Mouse (Mus musculus) CH12.LX (cell line): ENCODE results near the gene Ugt1a8. TPM values are rescaled to one million over a fixed set of nuclear protein-coding genes. Genes with fewer than 3 reads are reported as not detected.
"Not testable (repeated sequence)": the region's sequence is repeated elsewhere in the genome, so short reads cannot be mapped to it uniquely, and the experiment has no call there.

Experiments
- DNase-seq: peaks from one replicate; pipeline ENCODE4 v3.0.0-alpha.2; 2013; ENCODE audit errors: extremely low read depth
- H3K27ac ChIP-seq: 2 replicates; pipeline ENCODE4 v1.5.1; 2012; ENCODE audit warnings: low read depth, mild to moderate bottlenecking, control low read depth, moderate library complexity; ENCODE audit not compliant: insufficient read depth
- H3K27me3 ChIP-seq: replicated peaks from 2 replicates; pipeline ENCODE3; 2012; ENCODE audit warnings: inconsistent platforms
- H3K36me3 ChIP-seq, 2 experiments: replicated peaks in 1 of 2; 2 replicates each; pipeline versions ENCODE3 to v1.6.1; 2012; ENCODE audit warnings: inconsistent platforms in 1 of 2, low read length in 1 of 2, mild to moderate bottlenecking in 1 of 2, mixed read lengths in 1 of 2, moderate library complexity in 1 of 2; ENCODE audit not compliant: control insufficient read depth in 1 of 2, insufficient read depth in 1 of 2
- H3K4me1 ChIP-seq, 2 experiments: 2 replicates each; pipeline ENCODE4 v1.6.1; 2012; ENCODE audit warnings: inconsistent platforms in 1 of 2, moderate library complexity in 1 of 2; ENCODE audit not compliant: insufficient read depth in 2 of 2, control insufficient read depth in 1 of 2
- H3K4me2 ChIP-seq: 2 replicates; pipeline ENCODE4 v1.6.1; 2012; ENCODE audit warnings: low read depth, mild to moderate bottlenecking, control low read depth; ENCODE audit not compliant: poor library complexity, insufficient read depth, severe bottlenecking
- H3K4me3 ChIP-seq, 3 experiments: fragments of 150-350 bp in 1 of 3; sonication (generic) in 1 of 3; replicated peaks in 1 of 3; 2 replicates each; pipeline versions ENCODE3 to v1.5.1; 2011 to 2012; ENCODE audit warnings: low read depth in 2 of 3, low read length in 2 of 3, mild to moderate bottlenecking in 2 of 3, moderate library complexity in 2 of 3, control low read depth in 1 of 3, improper control_type of control experiment in 1 of 3, inconsistent platforms in 1 of 3, mixed read lengths in 1 of 3; ENCODE audit not compliant: poor library complexity in 1 of 3
- H3K79me2 ChIP-seq: replicated peaks from 2 replicates; pipeline ENCODE4 v1.6.1; 2012; ENCODE audit warnings: mild to moderate bottlenecking, moderate library complexity; ENCODE audit not compliant: control insufficient read depth, poor library complexity, insufficient read depth, severe bottlenecking; ENCODE audit errors: extremely low read depth
- H3K9ac ChIP-seq: 2 replicates; pipeline ENCODE4 v1.6.1; 2012; ENCODE audit warnings: low read depth, mild to moderate bottlenecking, control low read depth, moderate library complexity; ENCODE audit not compliant: insufficient read depth
- H3K9me3 ChIP-seq: replicated peaks from 2 replicates; pipeline ENCODE3; 2012; ENCODE audit warnings: low read length, inconsistent platforms, mixed read lengths
- BHLHE40 ChIP-seq: IDR thresholded peaks from 2 replicates; pipeline ENCODE4 v1.6.1; 2011; ENCODE audit warnings: mild to moderate bottlenecking, low read depth, low read length, improper control_type of control experiment
- CHD2 ChIP-seq: IDR thresholded peaks from 2 replicates; pipeline ENCODE4 v1.6.1; 2011; ENCODE audit warnings: low read length, improper control_type of control experiment
- E2F4 ChIP-seq: IDR thresholded peaks from 2 replicates; pipeline ENCODE4 v1.6.1; 2011; ENCODE audit warnings: low read depth, low read length, improper control_type of control experiment; ENCODE audit not compliant: insufficient replicate concordance
- EP300 ChIP-seq: IDR thresholded peaks from 2 replicates; pipeline ENCODE4 v1.6.1; 2011; ENCODE audit warnings: low read length, improper control_type of control experiment
- HCFC1 ChIP-seq: IDR thresholded peaks from 2 replicates; pipeline ENCODE4 v1.6.1; 2012; ENCODE audit warnings: low read depth, mild to moderate bottlenecking, inconsistent platforms, low read length, improper control_type of control experiment
- IRF4 ChIP-seq: IDR thresholded peaks from 2 replicates; pipeline ENCODE4 v1.6.1; 2014; ENCODE audit warnings: low read depth, mild to moderate bottlenecking, inconsistent platforms, low read length, improper control_type of control experiment
- JUN ChIP-seq: IDR thresholded peaks from 2 replicates; pipeline ENCODE4 v1.6.1; 2011; ENCODE audit warnings: low read depth, mild to moderate bottlenecking, low read length, improper control_type of control experiment, moderate library complexity; ENCODE audit not compliant: insufficient read depth
- KAT2A ChIP-seq: IDR thresholded peaks from 2 replicates; pipeline ENCODE4 v1.6.1; 2012; ENCODE audit warnings: low read length, improper control_type of control experiment, inconsistent platforms; ENCODE audit not compliant: insufficient replicate concordance
- MAX ChIP-seq: IDR thresholded peaks from 2 replicates; pipeline ENCODE4 v1.6.1; 2011; ENCODE audit warnings: low read length, improper control_type of control experiment
- MAZ ChIP-seq: IDR thresholded peaks from 2 replicates; pipeline ENCODE4 v1.6.1; 2012; ENCODE audit warnings: low read depth, mild to moderate bottlenecking, inconsistent platforms, low read length, improper control_type of control experiment, moderate library complexity
- MYC ChIP-seq: IDR thresholded peaks from 2 replicates; pipeline ENCODE4 v1.6.1; 2011; ENCODE audit warnings: low read depth, mild to moderate bottlenecking, improper control_type of control experiment, low read length
- NELFE ChIP-seq: IDR thresholded peaks from 2 replicates; pipeline ENCODE4 v1.6.1; 2011; ENCODE audit warnings: low read depth, low read length, improper control_type of control experiment
- POLR2A ChIP-seq: IDR thresholded peaks from 2 replicates; pipeline ENCODE4 v1.6.1; 2011; ENCODE audit warnings: low read depth, mild to moderate bottlenecking, improper control_type of control experiment, low read length
- RCOR1 ChIP-seq: conservative IDR thresholded peaks from 2 replicates; pipeline ENCODE4 v1.6.1; 2012; ENCODE audit warnings: low read depth, mild to moderate bottlenecking, inconsistent platforms, low read length, improper control_type of control experiment
- SMC3 ChIP-seq: IDR thresholded peaks from 2 replicates; pipeline ENCODE4 v1.6.1; 2011; ENCODE audit warnings: low read depth, low read length, improper control_type of control experiment
- TCF12 ChIP-seq: IDR thresholded peaks from 2 replicates; pipeline ENCODE4 v1.6.1; 2014; ENCODE audit warnings: low read depth, mild to moderate bottlenecking, inconsistent platforms, low read length, improper control_type of control experiment
- UBTF ChIP-seq: IDR thresholded peaks from 2 replicates; pipeline ENCODE4 v1.6.1; 2012; ENCODE audit warnings: low read depth, mild to moderate bottlenecking, inconsistent platforms, low read length, improper control_type of control experiment, moderate library complexity
- USF1 ChIP-seq: IDR thresholded peaks from 2 replicates; pipeline ENCODE4 v1.6.1; 2014; ENCODE audit warnings: low read depth, mild to moderate bottlenecking, inconsistent platforms, low read length, improper control_type of control experiment
- USF2 ChIP-seq: conservative IDR thresholded peaks from 2 replicates; pipeline ENCODE4 v1.6.1; 2011; ENCODE audit warnings: low read depth, low read length, improper control_type of control experiment
- ZC3H11A ChIP-seq: IDR thresholded peaks from 2 replicates; pipeline ENCODE4 v1.6.1; 2012; ENCODE audit warnings: low read depth, mild to moderate bottlenecking, inconsistent platforms, low read length, improper control_type of control experiment
- ZKSCAN1 ChIP-seq: IDR thresholded peaks from 2 replicates; pipeline ENCODE4 v1.6.1; 2012; ENCODE audit warnings: low read depth, inconsistent platforms, low read length, improper control_type of control experiment, borderline replicate concordance
- ZMIZ1 ChIP-seq: IDR thresholded peaks from 2 replicates; pipeline ENCODE4 v1.6.1; 2012; ENCODE audit warnings: low read depth, mild to moderate bottlenecking, inconsistent platforms, low read length, improper control_type of control experiment
- ZNF384 ChIP-seq: IDR thresholded peaks from 2 replicates; pipeline ENCODE4 v1.6.1; 2012; ENCODE audit warnings: low read depth, low read length, improper control_type of control experiment, inconsistent platforms
- dilution Hi-C: fragments of 300-500 bp; cut with MboI; formaldehyde crosslinking; loops from 2 replicates; pipeline ENCODE4 v1.14.3; 2020; ENCODE audit warnings: low sequenced_read_pairs; ENCODE audit not compliant: extremely low pct_unique_long_range_greater_than_20kb, extremely low pct_ligation_motif_present
- in situ Hi-C: fragments of 300-500 bp; cut with MboI; formaldehyde crosslinking; loops from 3 replicates; pipeline ENCODE4 v1.14.3; 2019; ENCODE audit warnings: low sequenced_read_pairs, low pct_ligation_motif_present, low pct_unique_long_range_greater_than_20kb, mixed read lengths
- polyA plus RNA-seq: library from polyadenylated mRNA; unstranded; fragments of >175 nt; gene quantifications from 2 replicates; pipeline ENCODE4 v1.2.1, GENCODE M21; 2012; ENCODE audit warnings: low read depth; ENCODE audit not compliant: insufficient read length
- total RNA-seq, 2 experiments: library from RNA; depleted of rRNA; stranded (reverse); fragments of 300-350 nt in 1 of 2; fragments of >200 nt in 1 of 2; gene quantifications; 2 replicates each; pipeline ENCODE4 v1.2.3; 2012 to 2014

Gene Ugt1a8
- total and polyA plus RNA-seq, 3 experiments: not detected

DNA sequence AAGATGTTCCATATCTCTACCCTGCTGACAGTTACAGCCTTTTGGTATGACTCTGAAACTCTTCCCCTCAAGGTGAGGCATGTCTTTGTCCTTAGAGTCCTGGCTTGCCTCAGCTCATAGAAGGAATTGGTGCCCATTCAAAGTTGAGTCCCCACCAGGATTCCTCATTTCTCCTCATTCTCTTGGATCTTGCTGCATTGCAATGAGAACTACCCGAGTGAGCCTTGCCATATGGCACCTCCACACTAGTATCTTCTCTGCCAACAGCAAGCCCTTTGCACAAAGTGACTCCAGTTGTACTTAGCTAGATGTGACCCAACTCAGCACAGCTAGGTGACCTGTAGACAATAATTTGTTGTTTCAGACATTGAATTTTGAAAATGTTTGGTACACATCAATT is 136.0 kb downstream of the Ugt1a8 start:
- dilution Hi-C loops: no loop called here
- no peaks in the 10 kb centered on the region for H3K36me3 ChIP-seq
- H3K4me3 ChIP-seq: no peak overlapping the region
- in situ Hi-C loops: no loop called here
- no peaks in the 10 kb centered on the region for H3K27me3 ChIP-seq
- no peak for TF ChIP-seq ZKSCAN1
- no peak for TF ChIP-seq EP300
- TF ChIP-seq MAZ: no peak
- TF ChIP-seq ZC3H11A: no peak
- TF ChIP-seq UBTF: no peak
- TF ChIP-seq BHLHE40: no peak
- no peak for TF ChIP-seq ZNF384
- TF ChIP-seq JUN: no peak
- TF ChIP-seq RCOR1: no peak
- TF ChIP-seq TCF12: no peak
- TF ChIP-seq USF2: no peak
- no peak for TF ChIP-seq NELFE
- TF ChIP-seq KAT2A: no peak
- no peak for TF ChIP-seq ZMIZ1
- TF ChIP-seq SMC3: no peak
- no peak for TF ChIP-seq MAX
- no peak for TF ChIP-seq POLR2A
- no peak overlapping the region for H3K9ac ChIP-seq
- H3K79me2 ChIP-seq: no peaks in the 10 kb centered on the region
- DNase-seq: no peak
- H3K4me1 ChIP-seq: 0 out of 4 replicates have a peak, but pooled peaks cover 0 to 3% of the 10 kb centered on the region in 2 experiments
- H3K9me3 ChIP-seq: peaks cover 57% of the 10 kb centered on the region
- no peak overlapping the region for H3K27ac ChIP-seq
- H3K4me2 ChIP-seq: no peak overlapping the region

DNA sequence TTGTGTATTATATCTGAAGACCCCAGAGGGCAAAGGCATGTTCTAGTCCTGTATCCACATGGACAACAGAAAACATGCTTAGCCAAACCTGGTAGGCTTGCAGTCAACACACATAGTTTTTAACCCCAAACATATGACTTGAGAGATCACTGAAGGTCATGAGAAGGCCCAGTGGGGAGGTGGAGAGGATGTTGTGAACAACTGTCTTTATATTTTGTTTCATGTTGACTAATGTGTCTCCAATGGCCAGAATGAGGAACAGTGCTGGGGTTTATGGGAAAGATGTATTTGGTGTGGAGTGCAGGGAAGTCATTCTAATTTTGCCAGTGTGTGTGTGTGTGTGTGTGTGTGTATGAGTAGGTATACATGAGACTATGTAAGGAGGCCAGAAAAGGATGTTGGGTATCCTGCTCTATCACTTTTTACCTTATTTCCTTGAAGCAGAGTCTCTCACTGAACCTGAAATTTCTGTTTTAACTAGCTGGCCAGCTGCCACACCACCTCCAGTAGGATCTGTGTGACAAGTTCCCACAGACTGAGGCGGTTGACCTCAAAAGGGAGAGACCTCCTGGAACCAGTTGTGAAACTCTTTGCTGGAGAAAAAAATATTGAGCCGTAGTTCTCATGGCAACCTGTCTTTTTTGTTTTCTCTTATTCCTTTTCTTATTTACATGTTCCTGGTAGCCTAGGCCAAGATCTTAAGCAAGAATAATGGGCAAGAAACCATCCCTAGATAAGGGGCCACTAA is 136.6 kb downstream of the Ugt1a8 start:
- no peak overlapping the region for H3K4me2 ChIP-seq
- no peak overlapping the region for H3K27ac ChIP-seq
- TF ChIP-seq IRF4 (no peak), MAX (no peak), UBTF (no peak), MAZ (no peak), USF1 (no peak), ZKSCAN1 (no peak), MYC (no peak), E2F4 (no peak), TCF12 (no peak), HCFC1 (no peak), ZMIZ1 (no peak), POLR2A (no peak), CHD2 (no peak)
- in situ Hi-C loops (no loop called here), dilution Hi-C loops (no loop called here)
- H3K4me3 ChIP-seq: no peak overlapping the region
- no peak overlapping the region for H3K9ac ChIP-seq
- no peaks in the 10 kb centered on the region for H3K27me3 ChIP-seq
- H3K36me3 ChIP-seq: no peaks in the 10 kb centered on the region
- no peak for DNase-seq
- peaks cover 53% of the 10 kb centered on the region for H3K9me3 ChIP-seq
- no peaks in the 10 kb centered on the region for H3K79me2 ChIP-seq
- 0 out of 4 replicates have a peak, but pooled peaks cover 0 to 3% of the 10 kb centered on the region in 2 experiments for H3K4me1 ChIP-seq

DNA sequence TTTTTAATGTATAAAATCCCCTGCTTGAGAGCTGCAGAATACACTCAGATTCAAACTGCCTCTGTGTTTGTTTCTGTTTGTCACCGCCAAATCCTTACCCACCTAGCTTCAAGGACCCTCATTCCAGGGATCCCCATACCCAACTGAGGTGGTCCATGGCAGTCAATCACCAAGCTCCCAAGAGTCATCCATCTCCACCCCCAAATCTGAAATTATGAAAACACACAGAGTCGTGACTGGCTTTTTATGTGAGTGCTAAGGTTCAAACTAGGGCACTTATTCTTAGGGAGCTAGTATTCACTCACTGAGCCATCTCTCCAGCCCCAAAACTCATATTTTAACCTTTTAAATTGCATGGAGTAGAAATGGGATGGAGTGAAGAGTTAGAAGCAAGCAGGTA is 137.7 kb downstream of the Ugt1a8 start:
- H3K36me3 ChIP-seq, H3K79me2 ChIP-seq, in situ Hi-C loops, H3K4me2 ChIP-seq, H3K4me3 ChIP-seq, H3K27ac ChIP-seq, H3K4me1 ChIP-seq, DNase-seq, H3K27me3 ChIP-seq, H3K9ac ChIP-seq, dilution Hi-C loops: not testable (repeated sequence)
- peaks cover 57% of the 10 kb centered on the region for H3K9me3 ChIP-seq
